Mouse (Mus musculus) yolk sac, embryonic 10.5 days (tissue): ENCODE results near the gene Spin4.
A peak's percentile ranks its signal among the peaks of the same experiment; 100 is the strongest.

Experiments used
- DNase-seq: peaks from one replicate; pipeline ENCODE4 v3.0.0-alpha.2; 2017; ENCODE audit warnings: low spot score

Spin4 gene

DNA sequence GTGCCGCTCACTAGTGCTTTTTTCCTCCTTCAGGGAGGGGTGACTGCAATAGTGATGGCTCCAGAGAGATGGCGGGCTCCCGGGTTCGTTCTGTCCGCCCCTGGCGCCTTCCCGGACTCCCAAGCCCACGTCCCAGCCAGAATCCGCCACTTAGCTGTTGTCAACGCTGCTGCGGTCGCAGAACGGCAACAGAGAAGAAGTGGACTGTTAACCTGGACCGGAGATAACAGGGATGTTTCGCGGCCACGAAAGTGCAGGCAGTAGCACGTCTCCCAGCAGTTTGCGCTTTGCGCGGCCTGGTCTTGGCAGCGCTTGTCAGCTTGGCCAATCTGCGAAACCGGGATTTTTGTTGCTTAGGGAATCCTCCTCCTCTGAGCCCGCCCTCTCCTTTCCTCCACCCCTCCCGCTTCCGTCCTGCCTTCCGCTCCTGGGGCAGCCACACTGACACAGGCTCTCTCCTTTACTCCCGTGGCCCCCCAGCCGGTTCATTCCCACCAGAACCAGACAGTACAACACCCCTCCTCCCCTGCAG, at the start of gene Spin4:
Gene Spin4 (minus strand): TSS at position 322 of the 532 bp plus-strand sequence.
- peak; percentile 82 for DNase-seq

DNA sequence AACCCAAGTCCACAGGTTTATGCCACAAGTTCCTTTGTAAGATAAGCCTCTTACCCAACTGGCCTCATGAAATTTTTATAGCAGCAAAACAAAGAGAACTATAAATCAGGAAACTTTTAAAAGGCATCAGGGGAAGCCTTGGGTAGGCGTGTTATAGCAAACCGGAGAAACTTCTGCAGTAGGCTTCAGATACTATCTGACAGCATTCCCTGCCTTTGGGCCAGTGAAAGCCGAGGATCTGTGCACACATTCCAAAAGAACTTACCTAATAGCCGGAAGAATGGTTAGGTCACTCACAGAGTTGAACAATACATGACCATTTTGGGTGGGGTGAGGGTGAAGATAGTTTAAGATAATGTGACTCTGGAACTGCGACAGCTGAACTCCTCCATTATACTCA, 1.4 kb upstream of the Spin4 start:
- no peak for DNase-seq

DNA sequence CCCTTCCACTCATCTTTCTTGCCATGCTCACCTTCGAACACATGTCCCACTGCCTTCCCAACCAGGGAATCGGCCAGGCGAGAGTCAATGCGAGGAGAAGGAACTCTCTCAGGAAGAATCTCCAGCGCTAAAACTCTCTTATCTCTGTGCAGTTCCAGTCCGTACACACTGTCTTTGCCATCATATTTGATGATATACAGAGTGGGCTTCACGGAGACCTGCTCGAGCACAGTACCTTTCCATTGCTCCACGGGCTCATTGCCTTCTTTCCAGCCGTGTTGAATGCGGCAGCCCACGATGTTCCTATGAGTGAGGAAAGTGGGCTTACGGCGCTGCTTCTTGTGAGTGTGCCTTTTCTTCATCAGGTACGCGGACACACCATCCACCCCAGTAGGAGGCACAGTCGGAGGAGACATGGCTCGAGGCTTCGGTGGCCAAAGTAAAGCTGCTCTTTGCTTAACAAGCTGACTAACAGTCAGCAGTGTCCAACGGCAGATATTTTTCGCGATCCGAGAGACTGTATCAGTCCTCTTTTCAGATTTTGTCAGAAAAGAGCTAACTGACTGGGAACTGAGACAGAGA, 612 bp downstream of the Spin4 start:
- peak; percentile 18 for DNase-seq

DNA sequence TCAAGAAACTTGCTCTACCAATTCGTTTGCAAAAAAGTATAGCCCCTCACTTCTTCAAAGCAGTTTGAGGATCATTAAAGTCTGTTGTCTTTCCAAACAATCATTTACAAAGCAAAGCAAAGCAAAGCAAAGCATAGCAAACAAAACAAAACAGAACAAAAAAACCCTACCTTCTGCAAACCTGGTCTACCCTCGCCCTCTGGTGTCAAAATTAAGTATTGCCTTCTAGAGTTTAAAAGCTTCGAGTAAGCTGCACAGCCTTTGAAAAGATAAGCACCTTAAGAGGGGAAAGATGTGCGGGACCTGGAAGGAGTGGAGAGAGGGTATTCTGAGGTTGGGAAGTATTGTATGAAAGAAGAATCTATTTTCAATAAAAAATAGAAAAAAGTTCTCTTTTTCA, 14.4 kb downstream of the Spin4 start:
- DNase-seq = no peak

DNA sequence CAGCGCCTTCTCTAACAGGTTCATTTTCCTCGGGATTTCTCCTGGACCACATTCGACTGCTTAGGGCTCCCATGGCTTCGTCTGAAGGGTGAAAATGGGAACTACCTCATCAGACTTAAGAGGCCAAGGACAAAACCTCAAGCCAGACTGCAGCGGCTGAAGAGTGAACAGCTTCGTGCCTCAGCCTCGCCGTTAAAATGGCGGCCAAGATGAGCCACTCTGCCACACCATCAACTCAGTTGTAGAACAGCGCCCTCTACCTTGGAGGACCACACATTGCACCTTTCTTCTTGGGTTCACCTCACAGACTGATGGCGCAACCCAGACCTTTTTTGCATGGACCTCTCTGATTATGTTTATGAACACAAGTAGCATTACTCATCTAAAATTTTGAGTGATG, 27.6 kb downstream of the Spin4 start:
- no peak for DNase-seq

DNA sequence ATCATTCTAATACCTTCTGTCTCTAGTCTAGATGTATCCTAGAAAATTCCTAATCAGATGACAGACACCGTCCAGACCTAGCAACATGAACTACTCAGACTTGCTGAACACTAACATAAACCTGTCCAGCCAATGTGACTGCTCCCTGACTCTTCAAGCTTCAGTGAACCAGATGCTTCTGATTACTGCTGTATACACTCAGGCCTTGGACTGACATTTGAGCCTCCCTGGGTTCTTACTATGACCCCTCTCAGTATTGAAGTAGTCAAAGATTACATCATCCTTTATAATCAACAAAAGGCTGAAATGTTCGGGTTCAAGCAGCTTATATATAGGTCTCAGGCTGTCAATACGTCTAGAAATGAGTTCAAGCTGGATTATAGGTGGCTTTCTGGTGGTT, 32.4 kb downstream of the Spin4 start:
- no peak for DNase-seq

DNA sequence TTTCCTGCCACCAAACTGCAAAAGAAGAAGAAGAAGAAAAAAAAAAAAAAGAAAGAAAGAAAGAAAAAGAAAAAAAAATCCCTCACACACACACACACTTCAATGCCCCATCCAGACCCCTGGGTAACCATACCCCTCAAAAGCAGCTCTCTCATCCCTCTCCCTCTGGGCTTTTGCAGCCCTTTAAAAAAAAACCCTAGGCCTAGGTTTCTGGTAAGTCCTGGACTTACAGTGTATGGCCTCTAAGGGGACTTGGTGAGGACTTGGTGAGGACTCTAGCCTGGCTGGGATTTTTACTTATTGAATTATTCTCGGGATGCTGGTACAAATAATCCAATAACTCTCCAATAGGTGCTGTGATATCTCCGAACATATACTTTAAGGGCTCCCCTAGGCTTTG, 35.6 kb downstream of the Spin4 start:
- peak; percentile 4 for DNase-seq

DNA sequence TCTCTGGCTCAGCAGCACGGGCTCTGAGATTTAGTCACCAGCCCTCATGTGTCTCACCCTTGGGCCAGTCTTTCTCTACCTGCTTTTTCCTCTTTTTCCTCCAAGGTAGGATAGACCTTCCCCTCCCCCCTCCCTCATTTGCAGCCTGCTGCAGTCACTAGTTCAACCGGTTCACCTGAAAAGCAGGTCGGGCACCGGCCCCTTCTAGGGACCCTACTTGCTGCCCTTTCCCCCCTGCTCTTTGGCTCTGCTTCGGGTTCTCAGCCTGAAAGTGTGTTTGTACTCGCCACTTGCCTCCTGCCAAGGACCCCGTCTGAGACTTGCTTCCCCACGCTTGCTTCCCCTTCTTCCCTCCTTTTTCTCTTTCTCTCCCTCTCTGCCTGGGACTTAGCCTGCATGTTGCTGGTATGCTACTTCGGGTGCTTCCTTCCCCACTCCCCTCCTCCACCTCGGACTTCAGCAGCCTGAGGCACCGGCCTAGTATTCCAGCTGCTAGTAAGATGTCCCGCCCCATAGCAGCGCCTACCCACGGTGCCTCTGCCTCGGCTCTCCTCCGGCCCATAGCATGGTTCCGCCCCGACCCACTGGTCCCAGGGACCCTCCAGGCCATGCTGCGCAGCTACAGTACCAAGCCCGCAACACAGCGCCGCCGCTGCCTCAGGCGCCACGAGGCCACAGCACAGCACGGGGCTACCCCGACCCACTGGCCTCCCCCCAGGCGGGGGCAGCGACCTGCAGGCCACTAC, 36.2 kb downstream of the Spin4 start:
- DNase-seq = peak; percentile 13
